Mouse (Mus musculus) megakaryocyte, embryonic 14.5 days (primary cell): ENCODE data around the gene Trip6.

Experiments
- FLI1 ChIP-seq: IDR thresholded peaks from 2 replicates; pipeline ENCODE4 v1.6.1; 2012; ENCODE audit warnings: low read length, inconsistent platforms, mixed read lengths
- GATA1 ChIP-seq: IDR thresholded peaks from 3 replicates; pipeline ENCODE4 v1.6.1; 2012; ENCODE audit warnings: mixed read lengths, low read length, inconsistent platforms, borderline replicate concordance

DNA sequence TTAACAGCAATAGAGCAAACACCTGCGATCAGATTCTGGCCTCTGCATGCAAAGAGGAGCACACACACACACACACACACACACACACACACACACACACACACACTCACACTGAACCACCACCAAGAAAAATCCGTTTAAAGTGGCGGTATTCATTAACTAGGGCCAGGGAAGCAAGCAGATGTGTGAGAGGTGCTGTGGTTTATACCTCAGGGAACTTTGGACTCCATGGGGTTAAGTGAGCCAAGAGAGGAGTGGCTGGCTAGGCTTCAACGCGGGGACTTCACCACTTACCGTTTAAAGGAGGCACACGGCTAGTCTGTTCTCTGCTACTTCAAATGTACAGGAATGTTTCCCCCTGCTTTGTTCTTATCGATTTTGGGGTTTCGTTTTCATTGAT lies 31.6 kb upstream of the Trip6 start:
- TF ChIP-seq GATA1 (no peak), FLI1 (no peak)
